13 mouse cellular contexts compared by ENCODE assay signal in genomic region chr9:32667518-32667908, GRCm38 (mm10). TPM values are rescaled to one million over a fixed set of nuclear protein-coding genes. Genes with fewer than 3 reads are reported as not detected.
DNase-seq lines count a peak whose midpoint lies in the region; ATAC-seq and TF ChIP-seq lines count a peak whose summit lies in the region.
"Had no signal": no experiment of that assay in that cellular context is flagged by ENCODE, and none has a peak within 500 bp of the region (broad histone marks: within the 10 kb centered on the region; RNA-seq: fewer than 3 reads in every experiment).

No protein-coding gene starts in this region.

- no peak for TF ChIP-seq CTCF in heart, adult 2 months (IDR thresholded peaks at IDR 0.05)
- no peak for TF ChIP-seq CTCF in layer of hippocampus, adult 2 months (conservative IDR thresholded peaks at IDR 0.05)
- no peak for TF ChIP-seq CTCF in spleen, adult 2 months (IDR thresholded peaks at IDR 0.05; ENCODE audit: extremely low read depth, insufficient read depth, insufficient read length, insufficient replicate concordance)
- no peak for TF ChIP-seq CTCF in midbrain, postnatal 0 days (IDR thresholded peaks at IDR 0.05)

- no peak overlapping the region for H3K4me2 ChIP-seq in midbrain, postnatal 0 days (ENCODE audit: low read depth, low read length, poor library complexity, severe bottlenecking)
- H3K4me2 ChIP-seq: liver, embryonic 13.5 days; neural tube, embryonic 13.5 days had no signal

- H3K36me3 ChIP-seq in heart, adult 2 months (ENCODE audit: control insufficient read depth, insufficient read depth, low read length) = peaks cover 7% of the 10 kb centered on the region
- H3K36me3 ChIP-seq in spleen, adult 2 months (ENCODE audit: control insufficient read depth, insufficient read depth, low read length) = no peaks in the 10 kb centered on the region
- no peaks in the 10 kb centered on the region for H3K36me3 ChIP-seq in midbrain, postnatal 0 days (ENCODE audit: insufficient read depth, low read length)
- H3K36me3 ChIP-seq: hindbrain, embryonic 10.5 days; liver, embryonic 13.5 days; neural tube, embryonic 13.5 days had no signal

- WGBS in heart, adult 2 months = 27% methylated on average over 7 of the region's 7 CpGs
- 54% methylated on average over 7 of the region's 7 CpGs for WGBS in spleen, adult 2 months
- 31% methylated on average over 7 of the region's 7 CpGs for WGBS in midbrain, postnatal 0 days

- intact Hi-C loops in heart, adult 2 months (cut with DNase I) = loop anchor here (2.0 kb wide), 1 partner anchor 21 kb away; no protein-coding TSS in a partner anchor
- intact Hi-C loops in heart, postnatal 10 days (cut with DNase I) = loop anchor here (2.0 kb wide), 1 partner anchor 21 kb away; no protein-coding TSS in a partner anchor

- no peak for ATAC-seq in midbrain, postnatal 0 days (ENCODE audit: low FRiP score)

- peaks cover 24% of the 10 kb centered on the region for H3K4me1 ChIP-seq in heart, adult 2 months (ENCODE audit: control insufficient read depth, insufficient read depth, low read length)
- peaks cover 33% of the 10 kb centered on the region for H3K4me1 ChIP-seq in spleen, adult 2 months (ENCODE audit: control insufficient read depth, insufficient read depth, insufficient read length)
- peaks cover 7% of the 10 kb centered on the region; the same call in 1 of the 2 replicates for H3K4me1 ChIP-seq in midbrain, postnatal 0 days (ENCODE audit: insufficient read depth, low read length)

- peak overlapping the region; percentile 40; the same call in 1 of the 2 replicates for H3K9ac ChIP-seq in heart, adult 2 months (ENCODE audit: low read depth, low read length)
- H3K9ac ChIP-seq in midbrain, postnatal 0 days (replicated peaks; ENCODE audit: low read length, poor library complexity, severe bottlenecking) = no peak overlapping the region
- H3K9ac ChIP-seq: liver, embryonic 13.5 days; neural tube, embryonic 13.5 days had no signal

- TF ChIP-seq EP300 in heart, adult 2 months (IDR thresholded peaks at IDR 0.05; ENCODE audit: insufficient read depth, low read depth, low read length) = no peak

- H3K4me3 ChIP-seq in heart, adult 2 months = no peak overlapping the region
- H3K4me3 ChIP-seq in layer of hippocampus, adult 2 months = no peak overlapping the region
- H3K4me3 ChIP-seq in spleen, adult 2 months (ENCODE audit: extremely low read depth, insufficient read depth, insufficient read length) = no peak overlapping the region
- no peak overlapping the region for H3K4me3 ChIP-seq in midbrain, postnatal 0 days (ENCODE audit: low read depth, low read length)
- H3K4me3 ChIP-seq: hindbrain, embryonic 10.5 days; liver, embryonic 13.5 days; neural tube, embryonic 13.5 days had no signal

- no peak for DNase-seq in heart, adult 2 months
- no peak for DNase-seq in heart, postnatal 10 days
- DNase-seq in layer of hippocampus, adult 2 months (ENCODE audit: low spot score in 2 of 2) = no peak
- DNase-seq in layer of hippocampus, adult 9-10 months (ENCODE audit: low spot score) = no peak
- no peak for DNase-seq in spleen, adult 2 months (ENCODE audit: low read depth in 1 of 2, low spot score in 2 of 2)
- DNase-seq in spleen, postnatal 14 days (ENCODE audit: low spot score in 2 of 2) = no peak
- no peak for DNase-seq in midbrain, postnatal 0 days (ENCODE audit: low spot score)
- no peak for DNase-seq in right cerebral cortex, postnatal 10 days (ENCODE audit: low spot score in 2 of 2)
- DNase-seq: liver, embryonic 13.5 days; right cerebral cortex, postnatal 4 days; thymus, postnatal 36 days had no signal

- no peaks in the 10 kb centered on the region for H3K27me3 ChIP-seq in heart, adult 2 months (ENCODE audit: control insufficient read depth, insufficient read depth, low read length)
- H3K27me3 ChIP-seq in spleen, adult 2 months (ENCODE audit: control insufficient read depth, insufficient read depth, low read length) = no peaks in the 10 kb centered on the region
- H3K27me3 ChIP-seq in midbrain, postnatal 0 days (ENCODE audit: insufficient read depth, low read length) = peaks cover 11% of the 10 kb centered on the region

- no peak for TF ChIP-seq POLR2A in heart, adult 2 months (IDR thresholded peaks at IDR 0.05; ENCODE audit: insufficient read depth, low read depth, low read length)
- no peak for TF ChIP-seq POLR2A in spleen, adult 2 months (IDR thresholded peaks at IDR 0.05; ENCODE audit: low read depth, low read length)

- no peaks in the 10 kb centered on the region for H3K9me3 ChIP-seq in midbrain, postnatal 0 days (ENCODE audit: low read length)
- H3K9me3 ChIP-seq: hindbrain, embryonic 10.5 days; liver, embryonic 13.5 days; neural tube, embryonic 13.5 days had no signal

- no peaks in the 10 kb centered on the region for H3K79me2 ChIP-seq in heart, adult 2 months (replicated peaks; ENCODE audit: control insufficient read depth, insufficient read depth, low read length)

- peak overlapping the region; percentile 69 for H3K27ac ChIP-seq in heart, adult 2 months
- H3K27ac ChIP-seq in layer of hippocampus, adult 2 months = peak overlapping the region; percentile 46; the same call in 1 of the 2 replicates
- H3K27ac ChIP-seq in spleen, adult 2 months (ENCODE audit: insufficient read depth, low read length) = peak overlapping the region; percentile 64
- H3K27ac ChIP-seq in midbrain, postnatal 0 days (ENCODE audit: low read depth, low read length) = peak overlapping the region; percentile 32; the same call in 1 of the 2 replicates
- H3K27ac ChIP-seq: hindbrain, embryonic 10.5 days; liver, embryonic 13.5 days; neural tube, embryonic 13.5 days had no signal

RNA-seq across cellular contexts. Expression of gene Ets1, which starts 31.5 kb away (rescaled TPM):
- total RNA-seq in heart, adult 2 months (2021) = 10 to 100 TPM; 40.7 to 48.7 TPM
- polyA plus RNA-seq in heart, adult 2 months (2012; rRNA removed) = 22.6 and 39.6 TPM in 2 replicates
- total RNA-seq in heart, postnatal 10 days (2021) = 100 to 1,000 TPM; 119 to 154 TPM
- total RNA-seq in layer of hippocampus, adult 2 months (2021) = 10 to 100 TPM in 1 of 2 experiments, 1 to 10 TPM in 1; 9.9 to 12.2 TPM
- 115 and 129 TPM in 2 replicates for polyA plus RNA-seq in spleen, adult 2 months (2012; rRNA removed)
- total RNA-seq in midbrain, postnatal 0 days (2014; rRNA removed) = 10.8 and 16.0 TPM in 2 replicates
- polyA plus RNA-seq in midbrain, postnatal 0 days (2015; fragmentation: Nextera tagmentation; extraction: Ambion mirVana) = 8.4 and 8.9 TPM in 2 replicates
